ENCODE assay signal across 8 mouse cellular contexts in genomic region chr16:22440269-22440668, GRCm38 (mm10). TPM values are rescaled to one million over a fixed set of nuclear protein-coding genes. Genes with fewer than 3 reads are reported as not detected.
A peak's percentile ranks its signal among the peaks of the same experiment; 100 is the strongest.
DNase-seq lines count a peak whose midpoint lies in the region; ATAC-seq and TF ChIP-seq lines count a peak whose summit lies in the region.

No protein-coding gene starts in this region.

- in situ Hi-C loops in CH12.LX (cut with MboI; ENCODE audit: low pct_ligation_motif_present, low pct_unique_long_range_greater_than_20kb, low sequenced_read_pairs): loop anchor here (5.0 kb wide), 1 partner anchor 97 kb away; no protein-coding TSS in a partner anchor

- no peaks in the 10 kb centered on the region for H3K79me2 ChIP-seq in CH12.LX (replicated peaks; ENCODE audit: control insufficient read depth, extremely low read depth, insufficient read depth, poor library complexity, severe bottlenecking)

- H3K4me2 ChIP-seq in CH12.LX (ENCODE audit: insufficient read depth, low read depth, poor library complexity, severe bottlenecking): peak overlapping the region; percentile 55
- H3K4me2 ChIP-seq in forebrain, embryonic 12.5 days: peak overlapping the region; percentile 98
- peak overlapping the region; percentile 87 for H3K4me2 ChIP-seq in heart, embryonic 16.5 days (ENCODE audit: low read depth, low read length)
- H3K4me2 ChIP-seq in liver, embryonic 15.5 days: peak overlapping the region; percentile 95
- H3K4me2 ChIP-seq in neural tube, embryonic 13.5 days: peak overlapping the region; percentile 99

- peak in 1 of 2 experiments; percentile 48; a peak in 2 of 4 replicates for TF ChIP-seq CTCF in CH12.LX (conservative IDR thresholded peaks at IDR 0.05 in 1 of 2, IDR thresholded peaks at IDR 0.05 in 1 of 2; ENCODE audit: low read depth in 2 of 2, low read length in 2 of 2)
- no peak for TF ChIP-seq CTCF in thymus, adult 2 months (IDR thresholded peaks at IDR 0.05; ENCODE audit: borderline replicate concordance, control insufficient read depth, extremely low read depth, insufficient read depth, low read length, poor library complexity)

- H3K9me3 ChIP-seq in CH12.LX (replicated peaks; ENCODE audit: low read length): no peaks in the 10 kb centered on the region
- no peaks in the 10 kb centered on the region for H3K9me3 ChIP-seq in forebrain, embryonic 12.5 days
- H3K9me3 ChIP-seq in heart, embryonic 16.5 days (replicated peaks; ENCODE audit: control insufficient read depth, low read length): no peaks in the 10 kb centered on the region
- no peaks in the 10 kb centered on the region for H3K9me3 ChIP-seq in liver, embryonic 15.5 days (replicated peaks)
- H3K9me3 ChIP-seq in neural tube, embryonic 13.5 days: no peaks in the 10 kb centered on the region

- no peak for ATAC-seq in forebrain, embryonic 12.5 days (ENCODE audit: low FRiP score)
- ATAC-seq in heart, embryonic 16.5 days (replicated peaks; ENCODE audit: extremely low read depth, insufficient read depth, low FRiP score): no peak
- ATAC-seq in liver, embryonic 15.5 days (ENCODE audit: insufficient read depth): no peak
- no peak; the same call in 1 of the 2 replicates for ATAC-seq in neural tube, embryonic 13.5 days (ENCODE audit: low read depth)

- peak overlapping the region; percentile 43 to 66 (median 55) for H3K4me3 ChIP-seq in CH12.LX (replicated peaks in 1 of 3; ENCODE audit: low read depth in 2 of 3, low read length in 2 of 3, poor library complexity in 1 of 3)
- peak overlapping the region; percentile 71 for H3K4me3 ChIP-seq in forebrain, embryonic 12.5 days (replicated peaks)
- peak overlapping the region; percentile 60 for H3K4me3 ChIP-seq in heart, embryonic 16.5 days (ENCODE audit: low read length)
- H3K4me3 ChIP-seq in liver, embryonic 15.5 days (replicated peaks): peak overlapping the region; percentile 71
- H3K4me3 ChIP-seq in neural tube, embryonic 13.5 days: peak overlapping the region; percentile 73
- peak overlapping the region; percentile 43 for H3K4me3 ChIP-seq in thymus, adult 2 months (ENCODE audit: control insufficient read depth, insufficient read depth, low read length)

- peak; percentile 13 for TF ChIP-seq RAD21 in CH12.LX (IDR thresholded peaks at IDR 0.05; ENCODE audit: low read depth, low read length)

- TF ChIP-seq EP300 in CH12.LX (IDR thresholded peaks at IDR 0.05; ENCODE audit: low read length): no peak

- dilution Hi-C loops in CH12.LX (cut with MboI; ENCODE audit: extremely low pct_ligation_motif_present, extremely low pct_unique_long_range_greater_than_20kb, low sequenced_read_pairs): no loop called here

- peaks cover 4 to 31% of the 10 kb centered on the region in 2 experiments; a peak in 2 of 4 replicates for H3K4me1 ChIP-seq in CH12.LX (ENCODE audit: control insufficient read depth in 1 of 2, insufficient read depth in 2 of 2)
- peaks cover 28% of the 10 kb centered on the region for H3K4me1 ChIP-seq in forebrain, embryonic 12.5 days
- H3K4me1 ChIP-seq in heart, embryonic 16.5 days (ENCODE audit: control insufficient read depth, insufficient read depth, low read length): peaks cover 18% of the 10 kb centered on the region
- peaks cover 32% of the 10 kb centered on the region for H3K4me1 ChIP-seq in liver, embryonic 15.5 days (replicated peaks)
- H3K4me1 ChIP-seq in neural tube, embryonic 13.5 days (replicated peaks): peaks cover 31% of the 10 kb centered on the region
- peaks cover 24% of the 10 kb centered on the region for H3K4me1 ChIP-seq in thymus, adult 2 months (replicated peaks; ENCODE audit: control insufficient read depth, insufficient read depth, low read length)

- no peaks in the 10 kb centered on the region for H3K36me3 ChIP-seq in CH12.LX (replicated peaks in 1 of 2; ENCODE audit: control insufficient read depth in 1 of 2, insufficient read depth in 1 of 2, low read length in 1 of 2)
- H3K36me3 ChIP-seq in forebrain, embryonic 12.5 days (replicated peaks): no peaks in the 10 kb centered on the region
- H3K36me3 ChIP-seq in heart, embryonic 16.5 days (ENCODE audit: control insufficient read depth, insufficient read depth): no peaks in the 10 kb centered on the region; the same call in 1 of the 2 replicates
- no peaks in the 10 kb centered on the region for H3K36me3 ChIP-seq in liver, embryonic 15.5 days (replicated peaks)
- H3K36me3 ChIP-seq in neural tube, embryonic 13.5 days: no peaks in the 10 kb centered on the region
- no peaks in the 10 kb centered on the region for H3K36me3 ChIP-seq in thymus, adult 2 months (ENCODE audit: control insufficient read depth, insufficient read depth, low read length)

- no peak overlapping the region for H3K27ac ChIP-seq in CH12.LX (ENCODE audit: insufficient read depth, low read depth)
- H3K27ac ChIP-seq in forebrain, embryonic 12.5 days: no peak overlapping the region
- peak overlapping the region; percentile 87 for H3K27ac ChIP-seq in heart, embryonic 16.5 days (ENCODE audit: low read length)
- H3K27ac ChIP-seq in liver, embryonic 15.5 days (replicated peaks): peak overlapping the region; percentile 35
- H3K27ac ChIP-seq in neural tube, embryonic 13.5 days (replicated peaks): peak overlapping the region; percentile 61
- H3K27ac ChIP-seq in thymus, adult 2 months (ENCODE audit: control insufficient read depth, insufficient read depth, low read length): no peak overlapping the region

- peak; percentile 28 for DNase-seq in CH12.LX (ENCODE audit: extremely low read depth)
- peak; percentile 89 for DNase-seq in brain, adult 2 months (ENCODE audit: low read depth, low spot score)
- peak; percentile 70 to 87 for DNase-seq in kidney, postnatal 25 days
- DNase-seq in thymus, adult 2 months: peak; percentile 17

- whole genome bisulfite sequencing in forebrain, embryonic 12.5 days: under 1% methylated on average over 18 of the region's 18 CpGs
- under 1% methylated on average over 18 of the region's 18 CpGs for WGBS in heart, embryonic 16.5 days
- WGBS in liver, embryonic 15.5 days (ENCODE audit: insufficient replicate concordance): under 1% methylated on average over 18 of the region's 18 CpGs
- WGBS in neural tube, embryonic 13.5 days: under 1% methylated on average over 18 of the region's 18 CpGs
- 4% methylated on average over 18 of the region's 18 CpGs for WGBS in thymus, adult 2 months

- no peak for TF ChIP-seq POLR2A in CH12.LX (IDR thresholded peaks at IDR 0.05; ENCODE audit: low read depth, low read length)
- no peak for TF ChIP-seq POLR2A in thymus, adult 2 months (IDR thresholded peaks at IDR 0.05; ENCODE audit: control insufficient read depth, extremely low read depth, insufficient read depth, low read length, poor library complexity)

- peaks cover 34% of the 10 kb centered on the region for H3K27me3 ChIP-seq in CH12.LX (replicated peaks)
- H3K27me3 ChIP-seq in forebrain, embryonic 12.5 days: peaks cover 70% of the 10 kb centered on the region
- H3K27me3 ChIP-seq in heart, embryonic 16.5 days (ENCODE audit: control insufficient read depth, insufficient read depth, low read length): no peaks in the 10 kb centered on the region
- peaks cover 61% of the 10 kb centered on the region for H3K27me3 ChIP-seq in liver, embryonic 15.5 days
- H3K27me3 ChIP-seq in neural tube, embryonic 13.5 days: peaks cover 59% of the 10 kb centered on the region
- 0 out of 2 replicates have a peak, but pooled peaks cover 2% of the 10 kb centered on the region for H3K27me3 ChIP-seq in thymus, adult 2 months (ENCODE audit: control insufficient read depth, insufficient read depth, low read length)

- H3K9ac ChIP-seq in CH12.LX (ENCODE audit: insufficient read depth, low read depth): peak overlapping the region; percentile 74
- H3K9ac ChIP-seq in forebrain, embryonic 12.5 days: no peak overlapping the region
- peak overlapping the region; percentile 71 for H3K9ac ChIP-seq in heart, embryonic 16.5 days (ENCODE audit: low read length)
- peak overlapping the region; percentile 35; the same call in 1 of the 2 replicates for H3K9ac ChIP-seq in liver, embryonic 15.5 days
- peak overlapping the region; percentile 63 for H3K9ac ChIP-seq in neural tube, embryonic 13.5 days

TF ChIP-seq in CH12.LX, 34 proteins besides CTCF, POLR2A, EP300 and RAD21:
- TF ChIP-seq BHLHE40 (IDR thresholded peaks at IDR 0.05; ENCODE audit: low read depth, low read length) (peak; percentile 16; the same call in 1 of the 2 replicates), MAFK (IDR thresholded peaks at IDR 0.05; ENCODE audit: insufficient replicate concordance, low read length) (no peak), SIN3A (IDR thresholded peaks at IDR 0.05; ENCODE audit: low read length) (peak; percentile 7; the same call in 1 of the 2 replicates), E2F4 (IDR thresholded peaks at IDR 0.05; ENCODE audit: insufficient replicate concordance, low read depth, low read length) (0 out of 2 replicates have a peak, but pooled peaks have one; percentile 14), SMC3 (IDR thresholded peaks at IDR 0.05; ENCODE audit: low read depth, low read length) (peak; percentile 37)
TF ChIP-seq in CH12.LX: peak in this region for 4.

RNA-seq across cellular contexts. Expression of gene Etv5, which starts 0.8 kb away (rescaled TPM):
- total RNA-seq in CH12.LX (2012; rRNA removed): 3.4 and 4.5 TPM in 2 replicates
- total RNA-seq in CH12.LX (2014; rRNA removed): 2.2 and 2.6 TPM in 2 replicates
- 2.3 and 3.5 TPM in 2 replicates for polyA plus RNA-seq in CH12.LX (2012; ENCODE audit: insufficient read length, low read depth)
- polyA plus RNA-seq in forebrain, embryonic 12.5 days (2016; fragmentation: Nextera tagmentation; extraction: Ambion mirVana): 17.9 and 28.4 TPM in 2 replicates
- polyA plus RNA-seq in heart, embryonic 16.5 days (2015; fragmentation: Nextera tagmentation; extraction: Ambion mirVana): 19.7 and 28.6 TPM in 2 replicates
- polyA plus RNA-seq in liver, embryonic 15.5 days (2015; fragmentation: Nextera tagmentation; extraction: Ambion mirVana): 3.5 and 3.8 TPM in 2 replicates
- polyA plus RNA-seq in neural tube, embryonic 13.5 days (2015; fragmentation: Nextera tagmentation; extraction: Ambion mirVana): 26.3 and 28.1 TPM in 2 replicates
- polyA plus RNA-seq in thymus, adult 2 months (2012; rRNA removed): 7.3 and 8.6 TPM in 2 replicates

Comparison
In these comparisons a context has a peak if more than half of its experiments do, and no peak if none do; other contexts are left out.
1. DNase-seq: peak in every context shown above with its lines; median percentile 89 in brain, adult 2 months; 78 in kidney, postnatal 25 days; 28 in CH12.LX; 17 in thymus, adult 2 months.
2. H3K27ac ChIP-seq: peak in heart, embryonic 16.5 days (single experiment), liver, embryonic 15.5 days (single experiment) and neural tube, embryonic 13.5 days (single experiment); none in CH12.LX (single experiment), forebrain, embryonic 12.5 days (single experiment) and thymus, adult 2 months (single experiment).
3. Peak in every context shown above with its lines, with median percentiles within 50 percentile points of each other: H3K4me2 ChIP-seq and H3K4me3 ChIP-seq.